Mouse (Mus musculus) layer of hippocampus, adult 9-11 months (tissue): ENCODE measurements at regions not wholly inside any gene's neighbourhood (a gene's known extent, or its start where the extent isn't known, plus 50 kb on each side); places are given as distances from the start of the nearest gene placed in this dataset.

Source experiments
- DNase-seq: peaks from one replicate; pipeline ENCODE4 v3.0.0; 2022

DNA sequence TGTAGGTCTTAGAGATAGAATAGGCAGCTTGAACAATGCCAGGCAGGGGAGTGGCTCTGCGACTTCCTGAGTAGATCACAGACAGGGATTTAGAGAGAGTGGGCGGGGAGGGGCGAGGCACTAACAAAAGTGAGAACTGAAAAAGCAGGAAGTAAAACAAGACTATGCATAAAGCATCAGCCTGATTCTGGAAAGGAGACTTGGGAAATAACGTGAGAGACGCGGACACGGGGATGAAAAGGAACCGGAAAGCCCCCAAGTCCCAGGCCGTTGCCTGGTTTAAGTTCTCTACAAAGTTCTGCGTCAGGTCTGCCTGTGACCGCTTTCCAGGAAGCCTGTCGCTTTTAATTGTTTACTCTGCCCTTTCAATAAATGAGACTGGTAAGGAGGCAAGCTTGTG is 86.3 kb downstream of the D16Ertd472e start:
- peak; percentile 27 for DNase-seq

DNA sequence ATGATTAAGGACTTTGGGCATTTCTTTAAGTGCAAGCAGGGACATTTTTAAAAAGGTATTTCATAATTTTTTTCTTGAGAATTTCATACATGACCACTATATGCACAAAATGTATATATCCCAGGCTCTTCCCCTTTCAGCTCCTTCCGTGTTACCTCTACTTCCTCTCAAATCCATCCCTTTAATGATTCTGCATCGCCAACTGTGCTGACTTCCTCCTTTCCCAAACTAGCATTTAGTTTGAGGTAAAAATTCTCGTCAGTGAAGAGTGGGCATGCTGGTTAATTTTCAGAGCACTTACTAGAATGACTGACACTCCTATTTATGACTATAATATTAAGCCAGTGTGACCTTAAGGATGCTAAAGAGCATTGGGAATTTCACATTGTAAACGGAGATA is 86.9 kb downstream of the D16Ertd472e start:
- no peak for DNase-seq

DNA sequence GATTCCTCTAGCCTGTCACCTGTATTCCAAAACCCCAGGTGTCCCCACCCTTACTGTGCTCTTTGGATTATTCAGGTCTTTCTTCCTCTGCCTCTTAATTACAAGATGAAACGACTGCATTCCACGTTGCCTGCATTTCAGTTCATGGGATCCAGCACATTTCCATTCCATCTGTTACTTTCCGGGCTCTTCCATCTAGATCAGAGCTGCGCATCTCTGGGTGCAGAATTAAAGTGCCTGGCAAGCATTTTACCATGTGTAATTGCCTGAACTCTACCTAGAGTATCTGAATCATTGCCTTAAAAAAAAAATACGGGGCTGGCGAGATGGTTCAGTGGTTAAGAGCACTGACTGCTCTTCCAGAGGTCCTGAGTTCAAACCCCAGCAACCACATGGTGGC is 90.0 kb downstream of the D16Ertd472e start:
- peak; percentile 65 for DNase-seq

DNA sequence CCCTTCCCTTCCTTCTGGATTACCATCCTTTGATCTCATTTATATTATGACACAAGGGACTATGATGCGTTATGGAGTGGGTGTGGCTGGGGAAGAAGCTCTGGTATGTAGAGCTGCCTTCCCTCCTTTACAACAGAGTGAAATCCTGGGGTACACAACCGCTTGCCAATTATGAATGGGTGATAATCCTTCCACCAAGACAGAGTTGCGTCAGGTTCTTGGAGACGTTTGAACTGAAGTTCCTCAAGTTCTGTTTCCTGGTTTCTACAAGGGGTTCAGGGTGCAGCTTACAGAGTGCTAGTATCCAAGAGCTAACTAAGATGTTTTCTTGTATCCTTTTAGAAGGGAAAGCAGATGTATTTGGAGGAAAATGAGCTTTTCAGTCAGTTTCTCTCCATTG is 92.2 kb downstream of the D16Ertd472e start:
- no peak for DNase-seq

DNA sequence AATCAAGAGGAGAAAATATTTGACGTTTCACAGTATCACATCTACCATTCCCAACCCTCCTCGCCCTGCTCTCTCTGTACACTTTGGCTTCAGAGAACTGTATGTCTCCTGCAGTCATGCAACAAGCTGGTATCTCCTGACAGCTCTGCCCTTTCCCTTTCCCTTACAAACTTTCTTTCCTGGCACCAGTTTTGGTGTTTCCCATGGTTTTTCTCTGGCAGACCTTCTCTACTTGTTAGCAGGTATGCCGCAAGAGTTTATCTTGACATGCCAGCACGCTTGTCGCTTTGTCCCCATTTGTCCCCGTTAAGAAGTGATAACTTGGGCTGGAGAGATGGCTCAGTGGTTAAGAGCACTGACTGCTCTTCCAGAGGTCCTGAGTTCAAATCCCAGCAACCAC is 94.9 kb downstream of the D16Ertd472e start:
- DNase-seq: no peak

DNA sequence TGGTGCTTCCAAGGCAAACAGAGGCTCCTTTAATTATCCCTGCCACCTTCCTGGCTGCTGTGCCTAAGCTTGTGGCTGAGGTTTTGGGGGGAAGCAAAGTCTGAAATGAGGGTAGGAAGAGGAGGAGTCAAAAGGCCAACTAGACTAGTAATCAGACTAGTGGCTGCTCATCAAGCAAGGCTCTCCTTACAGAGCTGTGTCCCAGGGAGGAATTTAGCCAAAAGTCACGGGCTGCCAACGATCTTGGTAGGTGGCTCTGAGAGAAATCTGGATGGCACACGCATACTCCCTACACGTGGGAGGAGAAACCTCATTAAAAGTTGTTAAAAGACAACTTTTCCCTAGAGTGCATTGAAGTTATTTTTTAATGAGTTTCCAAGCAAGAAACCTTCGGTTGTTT is 95.4 kb downstream of the D16Ertd472e start:
- no peak for DNase-seq

DNA sequence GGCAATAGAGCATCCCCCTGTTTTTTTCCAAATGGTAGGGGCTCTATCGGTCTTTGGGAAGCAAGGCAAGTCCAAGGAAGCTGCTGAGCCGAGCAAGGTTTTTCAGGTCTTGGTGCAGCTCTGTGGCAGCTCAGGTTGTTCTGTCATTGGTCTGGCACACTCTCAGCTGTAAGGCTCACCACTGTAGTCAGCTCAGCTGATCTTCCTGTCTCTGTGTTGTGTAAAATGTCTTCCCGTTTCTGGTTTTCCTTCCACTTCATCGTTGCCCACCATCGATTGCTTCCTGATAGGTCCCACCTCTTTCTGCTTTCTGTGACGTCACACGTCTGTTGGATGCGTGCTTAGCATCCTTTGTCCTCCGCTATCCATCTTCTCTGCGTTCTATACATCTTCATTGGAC is 96.2 kb downstream of the D16Ertd472e start:
- no peak for DNase-seq

DNA sequence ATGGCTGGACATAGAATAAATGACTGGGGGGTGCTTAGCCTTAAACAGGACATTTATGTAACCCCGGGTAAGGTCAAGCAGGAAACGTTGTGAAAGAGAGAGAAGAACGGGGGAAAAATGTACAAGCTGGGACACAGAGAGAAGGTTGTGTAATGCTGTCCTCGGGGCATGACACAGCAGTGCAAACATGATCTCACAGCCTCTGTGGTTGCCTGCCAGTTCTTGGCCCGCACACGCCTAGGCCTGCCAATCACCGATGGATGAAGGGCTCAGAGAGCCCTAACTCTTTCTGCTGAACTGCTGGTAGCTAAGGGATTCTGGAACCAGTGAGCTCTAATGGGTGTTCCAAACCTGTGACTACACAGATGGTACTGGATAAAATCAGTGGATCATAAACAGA is 96.5 kb upstream of the Btg3 start:
- DNase-seq: peak; percentile 15

DNA sequence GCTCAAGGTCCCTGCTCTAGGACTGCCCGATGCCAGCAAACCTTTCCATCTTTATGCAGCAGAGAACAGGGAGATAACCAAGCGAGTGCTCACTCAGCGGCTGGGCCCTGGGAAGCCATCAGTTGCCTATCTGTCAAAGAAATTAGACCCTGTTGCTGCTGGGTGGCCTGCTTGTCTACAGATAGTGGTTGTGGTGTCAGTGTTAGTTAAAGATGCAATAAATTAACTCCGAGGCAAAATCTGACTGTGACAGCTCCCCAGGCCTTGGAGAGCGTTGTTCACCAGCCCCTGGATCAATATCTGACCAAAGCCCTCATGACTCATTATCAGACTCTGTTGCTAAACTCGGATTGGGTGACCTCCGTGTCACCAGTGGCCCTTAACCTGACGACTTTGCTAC is 83.0 kb upstream of the Btg3 start:
- DNase-seq: no peak

DNA sequence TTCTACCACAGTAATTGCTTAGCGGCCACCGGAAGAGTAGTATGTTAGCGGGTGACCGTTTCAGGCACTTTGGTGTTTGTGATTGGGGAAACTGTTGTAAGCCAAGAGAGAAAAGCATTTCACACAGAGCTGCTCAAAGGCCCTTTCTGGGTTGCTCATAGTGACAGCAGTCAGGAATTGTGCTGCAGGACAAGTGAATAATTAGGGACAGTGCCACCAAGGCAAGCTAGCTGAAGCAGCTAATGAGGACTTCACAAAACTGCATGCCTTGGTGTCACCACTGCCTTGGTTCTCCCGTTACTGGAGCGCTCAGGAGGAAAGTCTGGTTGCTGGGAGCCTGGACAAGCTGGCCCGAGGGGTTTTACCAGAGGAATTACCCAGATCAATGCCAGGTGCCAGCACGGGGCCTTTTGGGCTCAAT is 80.7 kb upstream of the Btg3 start:
- DNase-seq: peak; percentile 18

DNA sequence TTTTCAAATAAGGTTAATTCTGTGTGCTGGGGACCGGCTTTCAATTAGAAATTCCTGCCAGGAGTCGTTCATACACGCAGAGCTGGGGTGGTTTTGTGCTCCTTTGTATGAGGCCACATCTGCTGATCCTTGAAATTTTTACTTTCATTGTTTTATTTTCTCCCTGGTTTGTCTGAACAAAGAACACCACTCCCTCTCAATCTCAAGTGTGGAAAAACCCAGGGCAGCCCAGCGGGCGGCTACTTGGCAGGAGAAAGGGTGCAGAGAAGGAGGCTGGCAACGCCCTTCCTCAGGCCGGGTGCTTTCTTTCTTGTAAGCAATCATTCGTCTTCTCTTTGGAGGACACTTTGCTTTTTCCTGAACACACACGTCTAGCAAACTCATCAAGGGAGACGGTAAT is 79.4 kb upstream of the Btg3 start:
- no peak for DNase-seq

DNA sequence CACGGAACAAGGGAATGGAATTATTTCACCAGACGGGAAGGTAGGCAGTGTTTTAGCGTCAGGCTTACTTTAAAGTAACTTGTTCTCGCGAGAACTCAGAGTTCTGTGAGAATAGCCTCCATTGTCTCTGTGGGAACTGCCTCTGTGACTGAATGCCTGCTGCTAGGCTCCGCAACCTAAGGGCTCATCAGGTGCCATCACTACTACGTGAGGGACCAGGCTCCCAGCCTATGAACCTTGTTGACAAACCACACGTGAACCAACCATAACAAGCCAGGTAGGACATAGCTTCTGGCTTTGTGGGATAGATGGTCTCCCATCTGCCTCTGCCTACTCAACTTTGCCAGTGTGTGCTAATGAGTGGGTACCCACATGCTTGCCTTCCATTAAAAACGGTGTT is 77.5 kb upstream of the Btg3 start:
- DNase-seq: no peak

DNA sequence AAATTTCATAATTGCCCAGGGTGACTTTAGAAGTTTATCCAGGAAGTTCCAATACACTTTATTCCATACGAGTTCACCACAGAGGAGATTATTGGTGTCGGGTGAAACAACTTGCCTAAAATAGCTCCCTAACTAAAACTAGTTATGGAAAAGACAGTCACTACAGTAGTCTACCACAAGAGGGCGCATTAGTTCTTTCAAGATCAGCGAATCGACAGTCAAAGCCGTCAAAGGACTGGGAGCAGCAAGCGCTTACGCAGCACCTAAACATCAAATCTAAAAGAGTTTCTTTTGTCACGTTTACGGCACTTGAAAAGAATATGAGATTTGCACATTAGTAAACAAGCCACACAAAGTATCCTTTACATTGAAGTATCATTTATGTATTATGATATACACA is 75.3 kb upstream of the Btg3 start:
- DNase-seq: peak; percentile 57

DNA sequence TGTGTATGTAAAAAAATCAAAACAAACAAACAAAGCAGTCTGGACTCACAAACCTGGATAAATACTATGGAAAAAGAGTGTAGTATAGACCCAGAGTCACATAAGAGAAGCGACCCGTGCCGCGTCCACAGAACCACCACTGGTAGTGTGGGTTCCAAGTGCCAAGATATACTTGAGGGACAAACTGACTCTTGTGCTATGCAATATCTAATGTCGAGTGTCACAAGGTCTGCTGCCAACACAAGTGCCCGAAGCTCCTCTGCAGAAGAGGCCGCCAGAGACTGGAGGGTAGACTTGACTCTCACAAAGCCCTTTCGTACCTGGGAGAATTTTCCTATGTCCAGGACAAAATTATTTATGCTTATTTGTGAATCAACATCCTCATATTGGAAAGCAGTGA is 74.8 kb upstream of the Btg3 start:
- DNase-seq: no peak

DNA sequence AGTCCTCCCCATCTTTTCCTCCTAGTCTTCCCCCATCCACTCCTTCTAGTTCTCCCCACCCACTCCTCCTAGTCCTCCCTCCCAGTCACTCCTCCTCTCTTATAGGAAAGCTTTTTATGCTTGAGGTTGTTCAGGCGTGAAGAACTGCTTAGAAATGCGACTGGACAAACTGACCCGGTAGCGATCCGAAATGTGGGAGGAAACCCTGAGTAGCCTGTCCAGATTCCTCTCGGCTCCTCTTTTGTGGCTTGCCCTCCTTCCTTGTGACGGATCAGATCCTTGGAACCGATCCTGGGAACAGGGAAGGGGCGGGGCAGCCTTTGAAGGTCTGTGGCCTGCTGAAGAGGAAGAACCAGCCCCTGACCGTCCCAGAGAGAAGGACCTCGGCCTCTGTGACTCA is 74.3 kb upstream of the Btg3 start:
- no peak for DNase-seq

DNA sequence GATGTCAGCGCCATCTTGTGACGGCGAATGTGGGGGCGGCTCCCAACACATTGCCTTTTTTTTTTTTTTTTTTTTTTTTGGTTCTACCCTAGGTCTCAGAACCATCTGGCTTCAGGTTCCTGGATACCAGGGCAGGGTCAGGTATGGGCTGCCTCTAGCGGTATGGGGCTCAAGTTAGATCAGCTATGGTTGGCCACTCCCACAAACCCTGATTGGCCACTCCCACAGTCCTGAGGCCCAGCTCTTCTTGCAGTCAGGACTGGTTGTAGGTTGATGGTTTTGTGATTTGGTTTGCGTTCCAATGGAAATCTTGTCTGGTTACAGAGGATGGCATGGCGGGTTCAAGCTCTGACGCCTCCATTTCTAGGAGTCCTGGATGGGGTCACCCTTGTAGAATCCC is 72.2 kb upstream of the Btg3 start:
- no peak for DNase-seq

DNA sequence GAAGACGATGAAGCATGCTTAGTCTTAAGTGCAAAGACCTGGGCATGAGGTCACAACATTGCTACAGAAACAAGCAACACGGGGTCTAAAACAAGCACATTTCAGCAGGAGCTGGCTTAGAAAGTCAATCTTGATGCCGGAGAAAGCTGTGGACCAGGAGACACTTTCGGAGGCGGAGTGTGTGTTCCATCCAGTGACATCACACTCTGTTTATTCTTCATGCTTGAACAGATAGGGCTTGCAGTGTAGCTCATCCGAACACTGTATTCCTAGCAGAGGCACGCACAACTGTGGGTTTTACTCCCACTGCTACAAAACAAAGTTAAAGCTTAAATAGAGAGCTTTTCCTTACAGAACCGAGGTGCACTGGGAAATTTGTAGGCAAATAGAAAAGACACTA is 66.3 kb upstream of the Btg3 start:
- peak; percentile 63 for DNase-seq

DNA sequence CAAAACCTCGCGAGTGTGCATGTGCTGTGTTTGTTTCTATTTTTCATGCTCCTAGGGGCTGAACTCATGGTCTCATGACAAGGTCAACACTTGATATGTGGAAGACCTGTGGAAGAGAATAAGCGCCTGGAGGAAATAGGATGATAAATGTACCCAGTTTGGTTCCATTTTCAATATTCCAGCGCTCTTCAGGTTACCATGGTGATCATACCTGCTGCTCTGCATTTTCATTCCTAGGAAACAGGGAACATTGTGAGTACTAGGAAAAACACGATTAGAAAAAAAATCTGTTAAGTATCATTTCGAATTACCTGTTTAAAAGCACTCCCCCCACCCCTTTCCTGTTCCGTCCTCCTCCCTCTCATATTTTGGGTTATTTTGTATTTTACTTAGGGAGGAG is 65.8 kb upstream of the Btg3 start:
- DNase-seq: no peak

DNA sequence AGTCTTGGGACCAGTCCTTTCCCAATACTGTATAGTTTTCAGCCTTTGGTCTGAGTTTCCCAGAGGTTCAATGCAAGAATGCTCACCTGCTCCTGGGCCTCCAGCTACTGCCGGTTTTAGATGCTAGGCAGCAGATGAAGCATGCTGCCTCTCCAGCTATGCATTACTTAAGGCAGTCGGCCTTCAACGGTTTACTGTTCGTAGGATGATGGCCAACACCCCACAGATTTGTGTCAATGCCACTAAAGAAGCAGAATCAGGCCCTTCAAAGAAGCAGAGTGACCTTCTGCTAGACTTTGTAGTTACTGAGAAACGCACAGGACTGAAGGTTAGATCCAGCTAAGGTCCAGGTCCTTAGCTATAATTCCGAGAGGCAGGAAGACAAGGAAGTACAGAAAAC is 65.0 kb upstream of the Btg3 start:
- no peak for DNase-seq

DNA sequence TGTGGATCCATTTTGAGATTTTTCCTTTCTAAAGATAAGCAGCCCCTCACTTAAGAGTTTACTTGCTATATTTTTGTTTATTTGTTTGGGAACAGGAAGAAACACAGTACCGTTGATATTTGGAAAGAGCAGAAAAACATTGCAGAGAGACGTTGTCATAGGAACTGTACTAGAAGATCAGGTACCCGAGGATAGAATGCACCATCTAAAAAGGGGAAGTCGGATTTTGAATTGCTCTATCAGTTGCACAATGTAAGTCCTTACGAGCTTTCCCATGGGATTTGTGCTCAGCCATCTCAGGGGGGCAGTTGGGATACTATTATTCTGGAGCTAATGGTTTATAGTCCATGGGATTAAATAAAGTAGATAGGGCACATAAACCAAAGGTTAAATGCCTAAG is 58.7 kb upstream of the Btg3 start:
- DNase-seq: no peak

DNA sequence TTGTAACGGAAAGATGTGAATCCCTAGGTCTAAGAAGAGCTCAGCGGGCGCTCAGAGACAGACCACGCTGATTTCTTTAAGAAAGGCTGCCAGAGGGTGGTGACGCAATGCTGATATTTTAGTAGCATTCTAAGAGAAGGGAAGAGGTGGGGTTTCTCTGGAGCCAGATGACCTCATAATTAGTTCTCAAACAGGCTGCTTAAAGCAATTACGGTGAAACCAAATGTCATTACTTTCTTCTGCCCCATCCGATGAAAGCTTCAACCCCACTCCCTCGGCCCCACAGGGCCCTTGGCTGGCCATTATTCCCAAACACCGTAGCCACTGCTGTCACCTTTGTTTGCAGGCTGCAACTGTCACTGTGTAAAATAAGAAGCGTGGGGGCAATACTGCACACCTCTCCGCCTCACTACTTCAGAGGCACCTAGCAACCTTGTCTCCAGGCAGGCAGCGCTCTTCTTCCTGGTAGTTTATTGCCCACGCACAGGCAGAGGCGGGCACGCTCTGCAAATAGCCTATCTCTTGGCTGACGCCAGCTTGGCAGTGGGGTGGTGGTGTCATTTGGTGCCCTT is 50.6 kb upstream of the Btg3 start:
- DNase-seq: peak; percentile 85
